Mouse (Mus musculus) MEL (cell line): Measurements from ENCODE around the gene Zfp961. TPM values are rescaled to one million over a fixed set of nuclear protein-coding genes. Genes with fewer than 3 reads are reported as not detected.

Source experiments
- DNase-seq: peaks from one replicate; pipeline ENCODE4 v3.0.0; 2011; ENCODE audit warnings: low read depth, low spot score
- H3K27ac ChIP-seq: 2 replicates; pipeline ENCODE4 v1.5.1; 2012; ENCODE audit warnings: low read depth, mild to moderate bottlenecking, control low read depth, low read length, moderate library complexity; ENCODE audit not compliant: control insufficient read depth
- H3K27me3 ChIP-seq, 2 experiments: fragments of 150-350 bp in 1 of 2; sonication (generic) in 1 of 2; 2 replicates each; pipeline ENCODE4 v1.6.1; 2012; ENCODE audit warnings: low read length in 2 of 2, mild to moderate bottlenecking in 2 of 2, improper control_type of control experiment in 1 of 2, moderate library complexity in 1 of 2; ENCODE audit not compliant: insufficient read depth in 2 of 2, control insufficient read depth in 1 of 2
- H3K36me3 ChIP-seq, 2 experiments: 2 replicates each; pipeline ENCODE4 v1.6.1; 2012 to 2014; ENCODE audit warnings: low read length in 2 of 2, improper control_type of control experiment in 1 of 2, inconsistent platforms in 1 of 2, mild to moderate bottlenecking in 1 of 2; ENCODE audit not compliant: insufficient read depth in 2 of 2, control insufficient read depth in 1 of 2
- H3K4me1 ChIP-seq, 2 experiments: fragments of 150-350 bp in 1 of 2; sonication (generic) in 1 of 2; 2 replicates each; pipeline ENCODE4 v1.6.1; 2012; ENCODE audit warnings: low read length in 2 of 2, improper control_type of control experiment in 1 of 2, mild to moderate bottlenecking in 1 of 2; ENCODE audit not compliant: insufficient read depth in 2 of 2, control insufficient read depth in 1 of 2
- H3K4me3 ChIP-seq, 2 experiments: fragments of 150-350 bp in 1 of 2; sonication (generic) in 1 of 2; 2 replicates each; pipeline ENCODE4 v1.5.1; 2012; ENCODE audit warnings: low read depth in 2 of 2, low read length in 2 of 2, mild to moderate bottlenecking in 2 of 2, moderate library complexity in 2 of 2, control low read depth in 1 of 2, improper control_type of control experiment in 1 of 2; ENCODE audit not compliant: control insufficient read depth in 1 of 2, insufficient read depth in 1 of 2
- H3K79me2 ChIP-seq: 2 replicates; pipeline ENCODE4 v1.6.1; 2012; ENCODE audit warnings: mild to moderate bottlenecking, low read length, moderate library complexity; ENCODE audit not compliant: control insufficient read depth, poor library complexity, insufficient read depth
- H3K9ac ChIP-seq: 2 replicates; pipeline ENCODE4 v1.6.1; 2012; ENCODE audit warnings: low read depth, mild to moderate bottlenecking, control low read depth, low read length, moderate library complexity; ENCODE audit not compliant: control insufficient read depth, poor library complexity, severe bottlenecking
- H3K9me3 ChIP-seq: fragments of 150-350 bp; sonication (generic); replicated peaks from 2 replicates; pipeline ENCODE4 v1.6.1; 2012; ENCODE audit warnings: mild to moderate bottlenecking, low read length, improper control_type of control experiment, moderate library complexity; ENCODE audit not compliant: insufficient read depth
- BHLHE40 ChIP-seq: IDR thresholded peaks from 2 replicates; pipeline ENCODE4 v1.6.1; 2012; ENCODE audit warnings: low read depth, mild to moderate bottlenecking, inconsistent platforms, low read length, improper control_type of control experiment, borderline replicate concordance
- CHD1 ChIP-seq: IDR thresholded peaks from 2 replicates; pipeline ENCODE4 v1.6.1; 2012; ENCODE audit warnings: low read depth, mild to moderate bottlenecking, inconsistent platforms, low read length, improper control_type of control experiment
- CHD2 ChIP-seq: IDR thresholded peaks from 2 replicates; pipeline ENCODE4 v1.6.1; 2011; ENCODE audit warnings: low read length, improper control_type of control experiment
- CTCF ChIP-seq, 3 experiments: IDR thresholded peaks in 2 of 3; conservative IDR thresholded peaks in 1 of 3; 2 replicates each; pipeline ENCODE4 v1.5.1; 2011 to 2012; ENCODE audit warnings: low read length in 3 of 3, low read depth in 2 of 3, mild to moderate bottlenecking in 2 of 3, improper control_type of control experiment in 1 of 3, inconsistent platforms in 1 of 3, mixed read lengths in 1 of 3, moderate library complexity in 1 of 3; ENCODE audit not compliant: control insufficient read depth in 1 of 3, insufficient read depth in 1 of 3, poor library complexity in 1 of 3, severe bottlenecking in 1 of 3
- E2F4 ChIP-seq: IDR thresholded peaks from 2 replicates; pipeline ENCODE4 v1.6.1; 2011; ENCODE audit warnings: low read depth, low read length, improper control_type of control experiment, borderline replicate concordance
- ELF1 ChIP-seq: IDR thresholded peaks from 2 replicates; pipeline ENCODE4 v1.6.1; 2014; ENCODE audit warnings: low read depth, mild to moderate bottlenecking, inconsistent platforms, low read length, improper control_type of control experiment, moderate library complexity
- EP300 ChIP-seq, 2 experiments: IDR thresholded peaks; 2 replicates each; pipeline ENCODE4 v1.6.1; 2011; ENCODE audit warnings: improper control_type of control experiment in 2 of 2, low read length in 2 of 2, low read depth in 1 of 2, mild to moderate bottlenecking in 1 of 2
- GABPA ChIP-seq: IDR thresholded peaks from 2 replicates; pipeline ENCODE4 v1.6.1; 2012; ENCODE audit warnings: low read depth, mild to moderate bottlenecking, inconsistent platforms, low read length, improper control_type of control experiment, moderate library complexity
- GATA1 ChIP-seq: IDR thresholded peaks from 2 replicates; pipeline ENCODE4 v1.6.1; 2011; ENCODE audit warnings: low read depth, low read length, improper control_type of control experiment
- HCFC1 ChIP-seq: IDR thresholded peaks from 2 replicates; pipeline ENCODE4 v1.6.1; 2012; ENCODE audit warnings: low read depth, mild to moderate bottlenecking, inconsistent platforms, low read length, improper control_type of control experiment, moderate library complexity
- JUND ChIP-seq: IDR thresholded peaks from 2 replicates; pipeline ENCODE4 v1.6.1; 2011; ENCODE audit warnings: low read depth, mild to moderate bottlenecking, improper control_type of control experiment, low read length
- KAT2A ChIP-seq: conservative IDR thresholded peaks from 2 replicates; pipeline ENCODE4 v1.6.1; 2012; ENCODE audit warnings: low read depth, low read length, improper control_type of control experiment, inconsistent platforms
- MAZ ChIP-seq: IDR thresholded peaks from 2 replicates; pipeline ENCODE4 v1.6.1; 2012; ENCODE audit warnings: low read depth, mild to moderate bottlenecking, inconsistent platforms, low read length, improper control_type of control experiment
- MEF2A ChIP-seq: IDR thresholded peaks from 2 replicates; pipeline ENCODE4 v1.6.1; 2014; ENCODE audit warnings: low read depth, mild to moderate bottlenecking, inconsistent platforms, low read length, improper control_type of control experiment; ENCODE audit not compliant: poor library complexity, insufficient replicate concordance, severe bottlenecking; ENCODE audit errors: extremely low read depth
- MXI1 ChIP-seq: IDR thresholded peaks from 2 replicates; pipeline ENCODE4 v1.6.1; 2011; ENCODE audit warnings: mild to moderate bottlenecking, low read depth, low read length, improper control_type of control experiment
- MYC ChIP-seq: IDR thresholded peaks from 2 replicates; pipeline ENCODE4 v1.6.1; 2011; ENCODE audit warnings: low read depth, mild to moderate bottlenecking, low read length, improper control_type of control experiment, moderate library complexity
- NELFE ChIP-seq: IDR thresholded peaks from 2 replicates; pipeline ENCODE4 v1.6.1; 2011; ENCODE audit warnings: low read depth, low read length, improper control_type of control experiment
- NRF1 ChIP-seq: IDR thresholded peaks from 2 replicates; pipeline ENCODE4 v1.6.1; 2014; ENCODE audit warnings: low read depth, mild to moderate bottlenecking, inconsistent platforms, low read length, improper control_type of control experiment, moderate library complexity; ENCODE audit not compliant: poor library complexity, insufficient read depth, severe bottlenecking
- POLR2A ChIP-seq, 2 experiments: IDR thresholded peaks; 2 replicates each; pipeline ENCODE4 v1.6.1; 2011 to 2012; ENCODE audit warnings: low read length in 2 of 2, mild to moderate bottlenecking in 2 of 2, control low read depth in 1 of 2, improper control_type of control experiment in 1 of 2, low read depth in 1 of 2, moderate library complexity in 1 of 2; ENCODE audit not compliant: control insufficient read depth in 1 of 2, insufficient read depth in 1 of 2, poor library complexity in 1 of 2
- POLR2AphosphoS2 ChIP-seq: IDR thresholded peaks from 2 replicates; pipeline ENCODE4 v1.6.1; 2011; ENCODE audit warnings: low read length, improper control_type of control experiment
- POLR2AphosphoS5 ChIP-seq: IDR thresholded peaks from 2 replicates; pipeline ENCODE4 v1.6.1; 2012; ENCODE audit warnings: low read depth, borderline replicate concordance, mild to moderate bottlenecking, inconsistent platforms, low read length, moderate library complexity, mixed read lengths
- RAD21 ChIP-seq: IDR thresholded peaks from 2 replicates; pipeline ENCODE4 v1.6.1; 2011; ENCODE audit warnings: mild to moderate bottlenecking, low read depth, low read length, improper control_type of control experiment
- RCOR1 ChIP-seq: IDR thresholded peaks from 2 replicates; pipeline ENCODE4 v1.6.1; 2012; ENCODE audit warnings: low read depth, mild to moderate bottlenecking, inconsistent platforms, low read length, improper control_type of control experiment
- SIN3A ChIP-seq: IDR thresholded peaks from 2 replicates; pipeline ENCODE4 v1.6.1; 2012; ENCODE audit warnings: low read length, improper control_type of control experiment, inconsistent platforms
- SMC3 ChIP-seq: IDR thresholded peaks from 2 replicates; pipeline ENCODE4 v1.6.1; 2011; ENCODE audit warnings: low read depth, low read length, improper control_type of control experiment
- TAL1 ChIP-seq: IDR thresholded peaks from 2 replicates; pipeline ENCODE4 v1.6.1; 2012; ENCODE audit warnings: mild to moderate bottlenecking, inconsistent platforms, low read length, moderate library complexity, mixed read lengths
- TBP ChIP-seq: IDR thresholded peaks from 2 replicates; pipeline ENCODE4 v1.8.0; 2011; ENCODE audit warnings: low read depth, low read length, improper control_type of control experiment
- TCF12 ChIP-seq: IDR thresholded peaks from 2 replicates; pipeline ENCODE4 v1.6.1; 2014; ENCODE audit warnings: low read depth, mild to moderate bottlenecking, inconsistent platforms, low read length, improper control_type of control experiment, moderate library complexity
- UBTF ChIP-seq: IDR thresholded peaks from 2 replicates; pipeline ENCODE4 v1.6.1; 2012; ENCODE audit warnings: low read depth, mild to moderate bottlenecking, inconsistent platforms, low read length, improper control_type of control experiment, moderate library complexity, borderline replicate concordance; ENCODE audit not compliant: insufficient read depth
- USF1 ChIP-seq: IDR thresholded peaks from 2 replicates; pipeline ENCODE4 v1.6.1; 2014; ENCODE audit warnings: low read depth, mild to moderate bottlenecking, inconsistent platforms, low read length, improper control_type of control experiment, moderate library complexity
- USF2 ChIP-seq, 2 experiments: IDR thresholded peaks; 2 replicates each; pipeline ENCODE4 v1.6.1; 2011 to 2012; ENCODE audit warnings: improper control_type of control experiment in 2 of 2, low read length in 2 of 2, borderline replicate concordance in 1 of 2, inconsistent platforms in 1 of 2, low read depth in 1 of 2, mild to moderate bottlenecking in 1 of 2; ENCODE audit not compliant: insufficient read depth in 1 of 2
- ZC3H11A ChIP-seq: IDR thresholded peaks from 2 replicates; pipeline ENCODE4 v1.6.1; 2012; ENCODE audit warnings: low read depth, mild to moderate bottlenecking, inconsistent platforms, low read length, improper control_type of control experiment
- ZKSCAN1 ChIP-seq: IDR thresholded peaks from 2 replicates; pipeline ENCODE4 v1.6.1; 2012; ENCODE audit warnings: low read depth, mild to moderate bottlenecking, inconsistent platforms, low read length, improper control_type of control experiment, moderate library complexity
- ZMIZ1 ChIP-seq: IDR thresholded peaks from 2 replicates; pipeline ENCODE4 v1.6.1; 2012; ENCODE audit warnings: low read depth, mild to moderate bottlenecking, inconsistent platforms, low read length, improper control_type of control experiment, moderate library complexity
- ZNF384 ChIP-seq: IDR thresholded peaks from 2 replicates; pipeline ENCODE4 v1.6.1; 2012; ENCODE audit warnings: low read depth, mild to moderate bottlenecking, inconsistent platforms, low read length, improper control_type of control experiment
- polyA plus RNA-seq, 2 experiments: library from polyadenylated mRNA; stranded (reverse) in 1 of 2; unstranded in 1 of 2; fragments of >175 nt in 1 of 2; fragments of >200 nt in 1 of 2; gene quantifications; 2 replicates each; pipeline versions ENCODE4 v1.2.1 to v1.2.4; 2012; ENCODE audit warnings: low replicate concordance in 2 of 2, low read depth in 1 of 2; ENCODE audit not compliant: insufficient read length in 2 of 2, insufficient read depth in 1 of 2, missing spikeins in 1 of 2
- total RNA-seq: library from RNA; depleted of rRNA; stranded (reverse); fragments of 300-350 nt; gene quantifications from 2 replicates; pipeline ENCODE4 v1.2.3, GENCODE M21; 2012; rRNA removed

Gene Zfp961
- total RNA-seq: 28.2 and 30.6 TPM in 2 replicates
- 10 to 100 TPM in 1 of 2 experiments, not detected in 1; 26.1 TPM for polyA plus RNA-seq

- peaks cover 39% of the 10 kb centered on the region for H3K79me2 ChIP-seq
- peaks cover 7 to 25% of the 10 kb centered on the region in 2 experiments; a peak in 3 of 4 replicates for H3K4me1 ChIP-seq
- peak within 1 kb of the TSS; percentile 93 to 100 for H3K4me3 ChIP-seq
- no peaks in the 10 kb centered on the region for H3K27me3 ChIP-seq
- H3K9ac ChIP-seq: peak within 1 kb of the TSS; percentile 98
- no peaks in the 10 kb centered on the region for H3K9me3 ChIP-seq
- H3K36me3 ChIP-seq: peaks cover 5 to 25% of the 10 kb centered on the region in 2 experiments; a peak in 3 of 4 replicates
- peak; percentile 99 for DNase-seq
- H3K27ac ChIP-seq: peak within 1 kb of the TSS; percentile 93
- TF ChIP-seq BHLHE40: no peak
- peak; percentile 92 for TF ChIP-seq POLR2AphosphoS2
- no peak for TF ChIP-seq GATA1
- peak; percentile 36; the same call in 1 of the 2 replicates for TF ChIP-seq JUND
- no peak for TF ChIP-seq RCOR1
- TF ChIP-seq ELF1: peak; percentile 85
- TF ChIP-seq RAD21: no peak
- TF ChIP-seq NELFE: peak; percentile 98
- TF ChIP-seq HCFC1: peak; percentile 82
- TF ChIP-seq MAZ: peak; percentile 30; the same call in 1 of the 2 replicates
- peak; percentile 59; the same call in 1 of the 2 replicates for TF ChIP-seq E2F4
- peak; percentile 93 to 97 for TF ChIP-seq POLR2A (IDR thresholded peaks at IDR 0.05; ENCODE audit: control insufficient read depth in 1 of 2, insufficient read depth in 1 of 2, low read depth in 1 of 2, low read length in 2 of 2, poor library complexity in 1 of 2)
- no peak for TF ChIP-seq POLR2AphosphoS5
- TF ChIP-seq MXI1: peak; percentile 96
- peak; percentile 59; the same call in 1 of the 2 replicates for TF ChIP-seq NRF1
- TF ChIP-seq CTCF (IDR thresholded peaks at IDR 0.05 in 2 of 3, conservative IDR thresholded peaks at IDR 0.05 in 1 of 3; ENCODE audit: control insufficient read depth in 1 of 3, insufficient read depth in 1 of 3, low read depth in 2 of 3, low read length in 3 of 3, poor library complexity in 1 of 3, severe bottlenecking in 1 of 3): no peak
- peak; percentile 47; the same call in 1 of the 2 replicates for TF ChIP-seq KAT2A
- TF ChIP-seq MYC: peak; percentile 72; the same call in 1 of the 2 replicates
- no peak for TF ChIP-seq USF1
- no peak for TF ChIP-seq ZC3H11A
- TF ChIP-seq CHD2: peak; percentile 81
- TF ChIP-seq ZKSCAN1: no peak
- TF ChIP-seq TCF12: peak; percentile 58
- peak; percentile 93 for TF ChIP-seq ZMIZ1
- TF ChIP-seq EP300 (IDR thresholded peaks at IDR 0.05; ENCODE audit: low read depth in 1 of 2, low read length in 2 of 2): no peak
- 0 out of 2 replicates have a peak, but pooled peaks have one; percentile 76 for TF ChIP-seq CHD1
- no peak for TF ChIP-seq MEF2A
- peak; percentile 90 for TF ChIP-seq SIN3A
- no peak for TF ChIP-seq GABPA
- no peak for TF ChIP-seq UBTF
- no peak for TF ChIP-seq TAL1
- TF ChIP-seq TBP: peak; percentile 85
- TF ChIP-seq USF2 (IDR thresholded peaks at IDR 0.05; ENCODE audit: borderline replicate concordance in 1 of 2, insufficient read depth in 1 of 2, low read depth in 1 of 2, low read length in 2 of 2): no peak
- TF ChIP-seq SMC3: no peak
- no peak for TF ChIP-seq ZNF384
Measured at GRCm38 (mm10) chr8:71950482-71951221, at the start of gene Zfp961. Gene Zfp961, plus strand, starts transcription at chr8:71951038.
